Mouse (Mus musculus): Measurements from ENCODE around the gene Plch2.

Plch2 gene

DNA sequence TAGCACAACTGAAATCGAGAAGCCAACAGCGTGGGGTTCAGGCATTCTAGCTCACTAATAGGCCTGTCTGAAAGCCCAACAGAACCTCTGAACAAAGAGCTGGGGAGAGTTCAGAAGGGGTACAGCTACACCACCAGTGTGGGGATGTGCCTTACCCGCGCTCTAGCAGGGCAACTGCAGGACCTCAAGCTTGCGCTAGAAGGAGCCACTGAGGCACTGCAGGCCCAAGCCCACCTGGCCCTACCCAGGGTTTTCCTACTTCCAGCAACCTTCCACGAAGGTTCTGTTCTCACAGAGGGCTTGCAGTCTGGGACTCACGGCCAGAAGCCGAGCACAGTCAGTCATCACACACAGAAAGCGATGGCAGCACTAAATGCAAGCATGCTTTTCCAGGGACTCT, 18.6 kb upstream of the Plch2 start:
- no peak for DNase-seq (ENCODE audit: extremely low read depth, low read depth, low spot score)

DNA sequence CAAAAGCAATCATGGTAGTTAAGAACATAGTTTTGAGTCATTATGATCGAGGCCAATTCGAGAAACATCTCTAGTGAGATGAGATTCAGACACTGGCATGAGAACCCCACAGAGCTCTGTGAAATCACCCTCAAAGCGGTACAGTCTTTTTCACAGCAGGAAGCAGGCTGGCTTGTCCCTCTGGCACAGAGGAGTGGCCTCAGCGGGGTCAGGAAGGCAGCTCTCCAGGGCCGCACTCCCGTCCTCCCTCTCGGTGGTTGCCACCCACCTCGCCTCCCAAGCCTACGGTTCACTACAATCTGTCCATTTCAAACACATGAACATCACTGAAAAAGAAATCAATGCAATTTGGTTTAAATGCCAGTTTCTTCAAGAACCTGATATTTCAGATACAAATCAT, 17.8 kb upstream of the Plch2 start:
- DNase-seq (ENCODE audit: extremely low read depth, low read depth, low spot score) = no peak

DNA sequence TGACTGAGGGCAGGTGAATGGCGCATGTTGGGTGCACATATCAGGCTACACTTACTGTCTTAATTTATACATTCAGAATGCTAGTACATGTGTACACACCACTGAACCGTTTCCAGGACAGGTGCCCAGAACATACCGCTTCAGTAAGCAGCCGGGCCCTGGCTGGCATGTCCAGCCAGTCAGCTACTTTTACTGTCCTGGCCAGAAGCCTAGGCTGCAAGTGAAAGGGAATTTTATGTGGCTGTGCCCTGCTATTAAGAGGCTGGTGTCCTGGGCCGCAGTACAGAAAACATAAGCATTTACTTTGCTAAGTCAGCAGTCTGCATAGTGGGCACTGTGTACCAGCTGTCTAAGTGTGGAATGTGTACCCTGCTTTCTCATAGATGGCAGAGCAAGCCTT, 14.3 kb upstream of the Plch2 start:
- no peak for DNase-seq (ENCODE audit: extremely low read depth, low read depth, low spot score)

DNA sequence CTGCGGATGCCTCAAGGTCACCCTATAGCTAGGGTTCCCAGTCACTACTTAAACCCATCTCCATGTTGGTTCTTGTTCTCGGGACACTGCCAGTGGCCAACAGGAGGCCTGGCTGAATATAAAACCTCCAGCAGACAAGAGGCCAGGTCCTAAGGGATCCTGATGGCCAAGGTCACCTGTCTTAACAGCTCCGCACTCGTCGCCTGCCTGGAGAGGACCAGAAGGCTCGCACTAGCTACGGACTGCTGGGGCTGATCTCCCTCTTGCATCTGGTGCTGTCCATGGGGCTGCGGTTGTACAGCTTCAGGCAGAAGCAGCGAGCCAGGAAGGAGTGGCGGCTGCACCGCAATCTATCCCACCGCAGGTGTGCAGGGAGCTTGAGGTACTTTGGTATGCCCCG, 13.6 kb upstream of the Plch2 start:
- DNase-seq (ENCODE audit: extremely low read depth, low read depth, low spot score) = no peak

DNA sequence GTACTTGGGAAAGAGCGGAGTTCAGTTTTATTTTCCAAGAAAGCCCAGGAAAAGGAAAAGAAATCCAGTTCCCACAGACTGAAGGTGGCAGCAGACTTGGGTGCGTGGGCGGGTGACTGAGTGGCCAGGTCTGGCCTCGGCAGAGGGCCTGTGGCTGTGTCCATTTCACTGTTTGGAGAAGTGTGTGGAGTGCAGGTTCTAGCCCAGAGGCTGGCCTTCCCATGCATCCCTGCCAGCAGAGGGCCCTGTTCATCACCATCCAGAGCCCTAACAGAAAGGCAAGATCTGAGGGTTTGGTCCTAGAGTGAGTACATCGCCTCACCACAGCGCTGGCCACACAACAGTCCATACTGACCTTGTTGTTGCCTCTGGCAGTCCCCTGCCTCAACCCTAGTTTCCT, 12.6 kb upstream of the Plch2 start:
- DNase-seq (ENCODE audit: extremely low read depth, low read depth, low spot score) = no peak

DNA sequence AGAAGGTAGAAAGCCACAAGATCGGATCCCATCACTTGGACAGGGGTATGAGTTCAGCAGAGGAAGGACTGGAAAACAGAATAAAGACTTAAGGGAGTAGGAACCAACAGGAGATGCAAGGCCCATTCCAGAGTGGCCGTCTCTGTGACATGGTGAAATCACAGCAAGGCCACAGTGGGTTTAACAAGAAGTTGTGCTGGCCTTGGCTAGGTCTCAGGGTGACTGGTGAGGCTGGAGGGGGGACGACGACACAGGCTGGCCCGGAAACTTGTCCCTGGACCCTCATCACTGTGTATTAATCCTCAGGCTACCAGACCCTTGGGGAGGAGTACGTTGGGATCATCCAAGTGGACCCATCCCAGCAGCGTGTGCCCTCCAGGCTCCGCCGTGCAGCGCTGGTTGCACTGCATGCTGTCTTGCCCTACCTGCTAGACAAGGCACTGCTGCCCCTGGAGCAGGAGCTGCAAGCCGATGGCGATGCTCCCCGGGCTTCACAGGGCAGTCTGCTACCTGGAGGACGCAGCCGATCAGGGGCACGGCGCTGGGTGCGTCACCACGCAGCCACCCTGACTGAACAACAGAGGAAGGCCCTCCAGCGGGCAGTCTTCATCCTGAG, 11.9 kb upstream of the Plch2 start:
- no peak for DNase-seq (ENCODE audit: extremely low read depth, low read depth, low spot score)

DNA sequence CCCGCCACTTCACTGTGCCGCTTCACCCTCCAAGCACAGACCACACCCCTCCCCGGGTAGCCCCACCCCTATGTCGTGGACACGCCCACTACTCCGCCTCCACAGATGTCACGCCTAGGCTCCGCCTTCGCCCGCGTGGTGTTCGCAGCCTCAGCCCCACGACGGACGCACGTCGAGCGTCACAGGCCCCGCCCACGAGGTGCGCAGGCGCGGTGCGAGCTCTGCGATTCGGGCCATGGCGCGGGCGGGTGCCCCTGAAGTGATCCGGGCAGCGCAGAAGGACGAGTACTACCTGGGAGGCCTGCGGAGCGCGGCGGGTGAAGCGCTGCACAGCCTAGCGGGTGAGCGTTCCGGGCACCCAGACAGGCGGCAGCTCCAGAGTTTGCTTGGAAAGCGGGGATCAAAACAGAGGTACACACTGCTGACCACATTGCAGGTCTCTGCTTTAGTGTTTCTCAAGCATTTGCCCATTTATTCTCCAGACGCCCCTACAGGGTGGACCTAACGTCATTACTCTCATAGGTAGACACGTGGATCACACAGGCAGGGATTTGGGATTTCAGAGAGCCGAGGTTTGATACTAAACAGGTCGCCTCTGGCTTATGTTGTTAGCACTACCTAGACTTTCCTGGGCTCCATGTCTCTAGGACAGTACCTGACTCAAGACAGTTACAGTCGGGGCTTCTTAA, 10.4 kb upstream of the Plch2 start, which contains the start of gene Pex10:
TSS of gene Pex10 (plus strand) at position 183 of the 689 bp plus-strand sequence.
- peak; percentile 59 for DNase-seq (ENCODE audit: extremely low read depth, low read depth, low spot score)

- DNase-seq (ENCODE audit: extremely low read depth, low read depth, low spot score) = peak; percentile 57
Measured at GRCm38 (mm10) chr4:155065970-155066833, 9.6 kb upstream of the Plch2 start.

DNA sequence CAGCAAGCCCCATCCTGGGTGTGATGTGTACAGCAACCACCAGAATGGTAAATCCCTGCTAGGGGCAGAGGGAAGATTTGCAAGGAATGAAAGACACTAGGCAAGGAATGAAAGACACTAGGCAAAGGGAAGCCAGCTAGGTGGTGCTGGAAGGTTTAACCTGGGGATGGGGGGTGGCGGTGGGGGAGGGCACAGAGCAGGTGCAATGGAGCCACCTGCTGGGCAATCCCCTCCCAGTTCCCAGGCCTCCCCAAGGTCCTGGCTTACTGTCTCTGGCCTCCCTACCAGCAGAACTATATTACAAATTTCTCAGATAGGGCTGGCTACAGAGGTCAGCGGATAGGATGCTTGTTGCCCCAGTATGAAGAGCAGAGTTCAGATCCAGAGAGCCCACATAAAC, 7.9 kb upstream of the Plch2 start:
- no peak for DNase-seq (ENCODE audit: extremely low read depth, low read depth, low spot score)

- DNase-seq (ENCODE audit: extremely low read depth, low read depth, low spot score) = no peak
Measured at GRCm38 (mm10) chr4:155063895-155064294, 7.3 kb upstream of the Plch2 start.

GRCm38 (mm10) chr4:155058325-155058724, 1.7 kb upstream of the Plch2 start:
- DNase-seq (ENCODE audit: extremely low read depth, low read depth, low spot score) = no peak

DNA sequence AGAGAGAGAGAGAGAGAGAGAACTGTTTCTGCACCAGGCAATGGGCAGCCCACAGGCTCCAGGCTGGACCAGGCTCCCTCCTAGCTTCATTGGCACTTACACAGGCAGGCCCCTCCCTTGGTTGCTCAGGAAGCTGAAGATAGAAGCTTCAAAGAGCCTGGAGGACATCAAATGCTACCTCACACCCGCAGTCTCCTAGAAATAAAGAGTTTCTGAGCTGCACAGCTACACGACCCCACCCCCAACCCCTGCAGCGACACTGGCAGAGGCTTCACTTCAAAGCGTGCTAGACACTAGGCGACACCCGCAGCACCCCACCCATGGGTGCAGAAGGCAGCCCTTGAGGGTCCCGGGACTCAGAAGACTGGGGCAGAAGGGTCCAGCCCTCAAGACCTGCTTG, 6.5 kb downstream of the Plch2 start:
- no peak for DNase-seq (ENCODE audit: extremely low read depth, low read depth, low spot score)

- DNase-seq (ENCODE audit: extremely low read depth, low read depth, low spot score) = no peak
Measured at GRCm38 (mm10) chr4:155046636-155047035, 9.9 kb downstream of the Plch2 start.

DNA sequence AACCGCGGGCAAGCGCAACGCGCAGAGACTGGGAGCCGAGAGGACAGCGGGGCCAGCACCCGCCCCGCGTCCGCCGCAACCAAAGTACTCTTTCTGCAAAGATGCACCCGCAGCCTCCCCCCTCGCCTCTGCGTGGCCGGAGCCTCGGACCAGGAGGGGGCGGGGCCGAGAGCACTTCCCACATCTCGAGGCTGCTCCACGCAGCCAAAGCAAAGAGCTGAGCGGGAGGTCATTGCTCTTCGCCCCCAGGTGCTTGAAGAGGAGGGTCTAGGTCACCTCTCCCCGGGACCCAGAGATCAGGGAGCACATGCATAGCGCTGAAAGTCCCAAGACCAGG, 13.3 kb downstream of the Plch2 start:
- DNase-seq (ENCODE audit: extremely low read depth, low read depth, low spot score) = no peak

DNA sequence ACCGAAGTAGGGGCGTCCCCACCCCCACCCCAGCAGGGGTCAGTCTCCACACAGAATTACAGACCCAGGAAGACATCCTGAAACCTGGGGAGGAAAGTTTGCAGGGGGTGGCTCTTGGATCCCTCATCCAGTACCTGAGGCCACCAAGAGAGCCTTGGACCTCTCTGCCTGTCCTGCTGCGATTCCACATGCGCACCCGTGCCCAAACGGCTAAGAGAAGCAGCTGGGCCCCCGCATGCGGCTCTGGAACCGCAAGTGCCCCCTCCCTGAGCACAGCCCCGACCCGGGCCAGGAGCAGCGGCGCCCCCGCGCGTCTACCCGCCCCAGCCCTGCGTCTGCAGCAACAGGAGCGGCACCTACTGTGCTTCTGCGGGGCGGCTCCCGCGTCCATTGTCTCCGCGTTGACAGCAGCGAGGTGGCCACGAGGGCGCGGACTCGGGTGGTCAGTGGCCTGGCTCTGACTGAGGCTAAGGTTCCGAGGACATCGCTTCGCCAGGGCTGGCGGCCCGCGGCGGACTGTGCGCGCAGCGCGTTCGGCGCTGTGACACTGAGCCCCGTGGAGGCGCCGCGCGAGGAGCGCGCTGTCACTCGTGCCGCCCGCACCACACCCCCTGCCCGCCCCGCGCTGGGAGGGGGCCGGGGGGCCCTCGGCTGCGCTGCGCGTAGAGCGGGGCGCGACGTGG, 13.8 kb downstream of the Plch2 start:
- DNase-seq (ENCODE audit: extremely low read depth, low read depth, low spot score) = no peak

DNA sequence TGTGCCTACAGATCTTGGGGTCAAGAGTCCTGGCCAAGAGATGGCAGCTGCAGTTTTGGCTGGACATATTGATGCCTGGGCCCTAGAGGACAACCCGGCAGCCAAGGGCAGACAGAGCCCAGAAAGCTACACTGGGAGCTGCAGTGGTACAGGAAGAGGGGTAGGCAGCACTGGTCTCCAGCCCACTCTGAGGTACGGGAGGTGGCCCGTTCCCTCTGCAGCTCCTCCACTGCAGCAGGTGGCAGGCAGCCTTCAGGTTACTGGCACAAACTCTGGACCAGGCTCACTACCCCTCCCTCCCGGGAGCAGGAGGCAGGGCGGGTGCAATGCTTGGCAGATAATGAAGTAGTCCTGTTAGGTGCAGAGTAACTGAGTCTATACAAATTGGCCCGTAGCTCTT, 15.9 kb downstream of the Plch2 start:
- no peak for DNase-seq (ENCODE audit: extremely low read depth, low read depth, low spot score)

DNA sequence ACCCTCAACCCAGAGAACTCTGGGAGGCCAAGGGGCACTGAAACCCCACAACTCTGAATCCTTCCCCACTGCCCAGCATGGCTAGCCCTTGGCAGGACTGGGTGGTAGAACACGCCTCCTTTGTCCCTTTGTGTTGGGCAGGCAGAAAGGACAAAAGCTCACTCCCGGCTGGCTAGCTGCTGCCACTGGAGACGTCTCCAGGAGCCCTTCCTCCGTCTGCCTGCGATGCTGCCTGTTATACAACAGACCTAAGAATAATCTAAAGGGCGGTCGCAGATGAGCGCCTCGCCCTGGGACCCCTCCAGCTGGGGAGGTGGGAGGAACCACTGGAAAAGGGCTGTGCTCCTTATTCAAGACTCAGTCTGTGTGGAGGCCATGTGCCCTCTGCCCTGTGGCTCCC, 16.4 kb downstream of the Plch2 start:
- DNase-seq (ENCODE audit: extremely low read depth, low read depth, low spot score) = no peak

DNA sequence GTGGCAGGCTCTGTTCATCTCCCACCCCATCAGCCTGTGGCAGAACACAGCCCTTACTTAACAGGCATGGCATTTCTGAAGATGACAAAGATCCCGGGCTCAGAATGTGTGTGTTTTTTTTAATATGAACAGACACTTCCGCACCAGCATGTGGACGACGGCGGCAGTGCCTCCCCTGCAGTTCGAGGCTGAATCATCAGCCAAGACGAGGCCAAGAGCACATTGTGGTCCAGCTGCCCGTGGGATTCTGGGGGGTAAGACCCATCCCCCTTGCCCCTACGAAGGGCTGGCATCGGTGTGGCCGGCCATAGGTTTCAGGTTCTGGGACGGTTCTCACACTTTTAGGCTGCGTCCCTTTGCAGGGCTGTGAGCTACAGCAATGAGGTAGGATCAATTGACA, 21.8 kb downstream of the Plch2 start:
- DNase-seq (ENCODE audit: extremely low read depth, low read depth, low spot score) = no peak

- DNase-seq (ENCODE audit: extremely low read depth, low read depth, low spot score) = no peak
Measured at GRCm38 (mm10) chr4:155034202-155034601, 22.4 kb downstream of the Plch2 start.

DNA sequence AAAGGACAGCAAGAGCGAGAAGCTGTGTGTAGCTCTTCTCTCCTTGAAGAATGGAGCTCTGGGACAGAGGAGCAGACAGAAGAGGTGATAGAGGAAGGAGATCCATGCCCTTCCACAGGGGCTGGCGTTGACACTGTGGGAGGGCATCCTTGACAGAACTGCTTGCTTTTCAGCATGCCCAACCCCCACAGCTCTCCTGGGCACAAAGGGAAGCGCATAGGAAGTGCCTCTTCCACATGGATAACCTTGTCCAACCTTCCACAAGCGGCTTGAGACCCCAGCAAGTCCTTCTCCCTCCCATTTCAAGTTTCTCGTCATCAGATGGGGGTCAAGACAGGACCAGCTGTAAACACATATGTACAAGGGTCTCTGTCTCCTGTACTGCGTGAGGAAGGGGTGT, 23.5 kb downstream of the Plch2 start:
- DNase-seq (ENCODE audit: extremely low read depth, low read depth, low spot score) = no peak

GRCm38 (mm10) chr4:155024170-155025010, 32.2 kb downstream of the Plch2 start:
- DNase-seq (ENCODE audit: extremely low read depth, low read depth, low spot score) = no peak
